Mouse (Mus musculus): ENCODE data around the gene Atg4a. TPM values are rescaled to one million over a fixed set of nuclear protein-coding genes. Genes with fewer than 3 reads are reported as not detected.

Gene Atg4a
- polyA plus RNA-seq, 1 experiment from 2014 or later, result 26.9 TPM

GRCm38 (mm10) chrX:140979546-140979945, 22.8 kb downstream of the Atg4a start:
- Histone ChIP-seq H3K27ac (ENCODE audit: low read length) (no peak overlapping the region), H3K4me3 (ENCODE audit: low read depth, low read length) (no peak overlapping the region), H3K36me3 (ENCODE audit: control insufficient read depth, insufficient read depth) (no peaks in the 10 kb centered on the region), H3K9me3 (replicated peaks; ENCODE audit: control insufficient read depth, low read length) (no peaks in the 10 kb centered on the region), H3K4me1 (ENCODE audit: control insufficient read depth, low read depth, low read length) (no peaks in the 10 kb centered on the region; the same call in 1 of the 2 replicates), H3K9ac (ENCODE audit: low read depth, low read length) (no peak overlapping the region), H3K4me2 (ENCODE audit: low read depth, low read length) (no peak overlapping the region), H3K27me3 (ENCODE audit: control insufficient read depth, insufficient read depth, low read depth, low read length) (peaks cover 6% of the 10 kb centered on the region; the same call in 1 of the 2 replicates)
- no peak; the same call in 1 of the 2 replicates for ATAC-seq (ENCODE audit: low read depth)
- WGBS (ENCODE audit: insufficient replicate concordance), result 52% methylated on average over 2 of the region's 2 CpGs

DNA sequence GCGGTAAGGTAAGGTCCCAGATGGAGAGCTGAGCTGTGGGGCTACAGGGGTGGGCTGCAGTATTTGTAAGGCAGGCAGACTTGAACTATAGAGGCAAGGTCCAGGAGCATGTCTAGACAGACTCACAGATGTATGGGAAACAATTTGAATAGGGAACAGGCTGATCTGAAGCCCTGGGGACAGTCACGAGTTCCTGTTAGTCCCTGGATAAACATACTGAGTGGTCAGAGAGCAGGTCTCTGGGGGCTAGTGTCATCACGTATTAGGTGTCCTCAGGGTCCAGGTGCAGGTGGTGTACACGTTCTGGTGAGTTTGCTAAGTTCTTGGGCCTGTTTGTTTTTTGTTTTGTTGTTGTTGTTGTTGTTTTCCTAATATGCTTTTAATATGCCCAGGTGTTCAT, 23.5 kb downstream of the Atg4a start:
- 54% methylated on average over 4 of the region's 4 CpGs for WGBS (ENCODE audit: insufficient replicate concordance)

DNA sequence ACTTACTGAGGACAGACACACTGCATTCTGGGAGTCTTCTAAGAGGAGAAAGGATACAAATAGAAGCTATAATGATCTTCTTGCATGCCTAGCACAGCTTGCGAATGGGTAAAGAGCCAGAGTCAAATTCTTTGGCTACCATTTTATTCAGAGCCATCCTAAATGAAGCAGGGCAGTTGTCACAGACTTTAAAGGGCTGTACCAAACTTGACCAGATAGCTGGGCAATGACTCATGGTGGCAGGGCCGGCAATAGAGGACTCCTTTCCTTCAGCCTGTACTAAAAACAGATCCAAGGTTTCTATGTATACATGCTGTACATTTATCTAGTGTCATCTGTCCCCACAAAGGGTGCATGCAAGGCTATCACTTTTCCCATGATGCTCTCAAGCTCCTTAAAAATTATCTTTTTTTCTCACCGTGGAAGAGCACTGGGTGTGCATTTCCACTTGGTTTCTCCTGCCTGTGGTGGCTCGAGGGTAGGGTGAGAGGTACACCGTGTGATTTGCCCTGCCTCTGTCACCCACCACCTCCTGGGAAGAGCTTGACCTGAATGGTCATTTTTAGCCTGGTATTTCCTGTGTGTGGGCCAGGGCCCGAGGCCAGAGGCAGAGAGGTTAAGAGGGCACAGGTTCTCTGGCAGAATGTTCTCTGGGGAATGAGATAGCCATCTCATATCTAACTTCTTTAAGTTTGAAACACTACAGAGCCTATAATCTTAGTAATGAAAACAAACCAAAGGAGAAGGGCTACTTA, 26.7 kb downstream of the Atg4a start:
- peaks cover 6% of the 10 kb centered on the region; the same call in 1 of the 2 replicates for H3K27me3 ChIP-seq (ENCODE audit: control insufficient read depth, insufficient read depth, low read depth, low read length)
- no peak overlapping the region for H3K4me2 ChIP-seq (ENCODE audit: low read depth, low read length)
- no peaks in the 10 kb centered on the region; the same call in 1 of the 2 replicates for H3K4me1 ChIP-seq (ENCODE audit: control insufficient read depth, low read depth, low read length)
- no peaks in the 10 kb centered on the region for H3K9me3 ChIP-seq (replicated peaks; ENCODE audit: control insufficient read depth, low read length)
- H3K27ac ChIP-seq (ENCODE audit: low read length), result no peak overlapping the region
- H3K36me3 ChIP-seq (ENCODE audit: control insufficient read depth, insufficient read depth), result no peaks in the 10 kb centered on the region
- H3K4me3 ChIP-seq (ENCODE audit: low read depth, low read length), result no peak overlapping the region
- ATAC-seq (ENCODE audit: low read depth), result no peak
- H3K9ac ChIP-seq (ENCODE audit: low read depth, low read length), result no peak overlapping the region
- 32% methylated on average over 6 of the region's 6 CpGs for WGBS (ENCODE audit: insufficient replicate concordance)

More for the DNA sequence above, 23.5 kb downstream of the Atg4a start:
- peaks cover 6% of the 10 kb centered on the region; the same call in 1 of the 2 replicates for H3K27me3 ChIP-seq (ENCODE audit: control insufficient read depth, insufficient read depth, low read depth, low read length)
- no peaks in the 10 kb centered on the region for H3K9me3 ChIP-seq (replicated peaks; ENCODE audit: control insufficient read depth, low read length)
- ATAC-seq (ENCODE audit: low read depth), result 0 out of 2 replicates have a peak, but pooled peaks have one; percentile 13
- H3K4me2 ChIP-seq (ENCODE audit: low read depth, low read length), result no peak overlapping the region
- H3K4me1 ChIP-seq (ENCODE audit: control insufficient read depth, low read depth, low read length), result no peaks in the 10 kb centered on the region; the same call in 1 of the 2 replicates
- H3K27ac ChIP-seq (ENCODE audit: low read length), result no peak overlapping the region
- H3K36me3 ChIP-seq (ENCODE audit: control insufficient read depth, insufficient read depth), result no peaks in the 10 kb centered on the region
- H3K9ac ChIP-seq (ENCODE audit: low read depth, low read length), result no peak overlapping the region
- H3K4me3 ChIP-seq (ENCODE audit: low read depth, low read length), result no peak overlapping the region

DNA sequence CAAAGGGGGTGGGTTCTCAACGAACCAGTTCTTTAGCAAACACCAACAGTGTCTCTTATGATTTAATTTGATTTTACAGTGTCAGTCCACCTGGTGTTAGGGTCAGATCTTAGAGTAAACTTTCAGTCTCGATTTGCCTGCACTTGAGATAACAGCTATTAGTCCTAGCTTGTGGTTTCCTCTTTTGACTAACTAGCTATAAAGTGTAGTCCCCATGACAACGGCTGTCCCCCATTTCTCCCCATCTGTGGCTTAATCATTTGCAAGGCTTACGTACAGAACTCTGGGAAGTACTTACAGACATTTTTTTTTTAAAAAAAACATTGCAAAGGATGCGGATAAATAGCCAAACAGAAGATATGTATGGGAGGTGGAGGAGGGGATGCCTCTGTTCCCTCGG, 28.1 kb downstream of the Atg4a start:
- no peak for ATAC-seq (ENCODE audit: low read depth)
- H3K9me3 ChIP-seq (replicated peaks; ENCODE audit: control insufficient read depth, low read length), result no peaks in the 10 kb centered on the region
- no peak overlapping the region for H3K9ac ChIP-seq (ENCODE audit: low read depth, low read length)
- no peaks in the 10 kb centered on the region for H3K36me3 ChIP-seq (ENCODE audit: control insufficient read depth, insufficient read depth)
- WGBS (ENCODE audit: insufficient replicate concordance), result 28% methylated on average over 6 of the region's 6 CpGs
- no peak overlapping the region for H3K4me2 ChIP-seq (ENCODE audit: low read depth, low read length)
- no peaks in the 10 kb centered on the region; the same call in 1 of the 2 replicates for H3K4me1 ChIP-seq (ENCODE audit: control insufficient read depth, low read depth, low read length)
- H3K4me3 ChIP-seq (ENCODE audit: low read depth, low read length), result no peak overlapping the region
- peaks cover 6% of the 10 kb centered on the region; the same call in 1 of the 2 replicates for H3K27me3 ChIP-seq (ENCODE audit: control insufficient read depth, insufficient read depth, low read depth, low read length)
- H3K27ac ChIP-seq (ENCODE audit: low read length), result no peak overlapping the region

GRCm38 (mm10) chrX:140985256-140985655, 28.5 kb downstream of the Atg4a start:
- ATAC-seq (ENCODE audit: low read depth), result no peak
- H3K4me3 ChIP-seq (ENCODE audit: low read depth, low read length), result no peak overlapping the region
- WGBS (ENCODE audit: insufficient replicate concordance), result 75% methylated on average over 2 of the region's 2 CpGs
- no peak overlapping the region for H3K4me2 ChIP-seq (ENCODE audit: low read depth, low read length)
- no peaks in the 10 kb centered on the region for H3K36me3 ChIP-seq (ENCODE audit: control insufficient read depth, insufficient read depth)
- H3K27ac ChIP-seq (ENCODE audit: low read length), result no peak overlapping the region
- no peak overlapping the region for H3K9ac ChIP-seq (ENCODE audit: low read depth, low read length)
- peaks cover 6% of the 10 kb centered on the region; the same call in 1 of the 2 replicates for H3K27me3 ChIP-seq (ENCODE audit: control insufficient read depth, insufficient read depth, low read depth, low read length)
- no peaks in the 10 kb centered on the region for H3K9me3 ChIP-seq (replicated peaks; ENCODE audit: control insufficient read depth, low read length)
- H3K4me1 ChIP-seq (ENCODE audit: control insufficient read depth, low read depth, low read length), result no peaks in the 10 kb centered on the region; the same call in 1 of the 2 replicates

DNA sequence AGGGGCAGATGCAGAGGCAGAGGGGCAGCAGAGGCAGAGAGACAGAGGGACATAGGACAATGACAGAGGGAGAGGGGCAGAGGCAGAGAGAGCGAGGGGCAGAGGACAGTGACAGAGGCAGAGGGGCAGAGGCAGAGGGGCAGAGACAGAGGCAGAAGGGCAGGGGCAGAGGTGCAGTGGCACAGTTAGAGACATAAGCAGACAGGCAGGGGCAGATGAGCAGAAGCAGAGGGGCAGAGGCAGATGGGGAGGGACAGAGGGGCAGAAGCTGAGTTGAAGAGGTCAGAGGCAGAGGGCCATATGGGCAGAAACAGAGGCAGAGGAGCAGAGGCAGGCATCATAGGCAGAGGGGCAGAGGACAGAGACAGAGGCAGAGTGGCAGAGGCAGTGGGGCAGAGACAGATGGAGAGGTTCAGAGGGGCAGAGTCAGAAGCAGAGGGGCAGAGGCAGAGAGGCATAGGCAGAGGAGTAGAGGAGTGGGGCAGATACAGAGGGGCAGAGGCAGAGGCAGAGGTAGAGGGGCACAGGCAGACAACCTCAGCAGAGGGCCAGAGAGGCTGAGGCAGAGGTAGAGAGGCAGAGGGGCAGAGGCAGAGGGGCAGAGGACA, 40.3 kb downstream of the Atg4a start:
- H3K27ac ChIP-seq (ENCODE audit: low read length), result no peak overlapping the region
- H3K27me3 ChIP-seq (ENCODE audit: control insufficient read depth, insufficient read depth, low read depth, low read length), result no peaks in the 10 kb centered on the region; the same call in 1 of the 2 replicates
- H3K36me3 ChIP-seq (ENCODE audit: control insufficient read depth, insufficient read depth), result no peaks in the 10 kb centered on the region
- peak; percentile 48 for ATAC-seq (ENCODE audit: low read depth)
- H3K4me3 ChIP-seq (ENCODE audit: low read depth, low read length), result no peak overlapping the region
- H3K4me1 ChIP-seq (ENCODE audit: control insufficient read depth, low read depth, low read length), result no peaks in the 10 kb centered on the region
- no peak overlapping the region for H3K4me2 ChIP-seq (ENCODE audit: low read depth, low read length)
- no peak overlapping the region for H3K9ac ChIP-seq (ENCODE audit: low read depth, low read length)
- WGBS (ENCODE audit: insufficient replicate concordance), result 93% methylated on average over 1 of the region's 1 CpGs
- H3K9me3 ChIP-seq (replicated peaks; ENCODE audit: control insufficient read depth, low read length), result no peaks in the 10 kb centered on the region

- no peaks in the 10 kb centered on the region for H3K4me1 ChIP-seq (ENCODE audit: control insufficient read depth, low read depth, low read length)
- H3K4me2 ChIP-seq (ENCODE audit: low read depth, low read length), result no peak overlapping the region
- H3K27ac ChIP-seq (ENCODE audit: low read length), result no peak overlapping the region
- no peaks in the 10 kb centered on the region for H3K36me3 ChIP-seq (ENCODE audit: control insufficient read depth, insufficient read depth)
- H3K4me3 ChIP-seq (ENCODE audit: low read depth, low read length), result no peak overlapping the region
- WGBS (ENCODE audit: insufficient replicate concordance), result 50% methylated on average over 1 of the region's 1 CpGs
- ATAC-seq (ENCODE audit: low read depth), result 0 out of 2 replicates have a peak, but pooled peaks have one; percentile 2
- no peaks in the 10 kb centered on the region; the same call in 1 of the 2 replicates for H3K27me3 ChIP-seq (ENCODE audit: control insufficient read depth, insufficient read depth, low read depth, low read length)
- H3K9me3 ChIP-seq (replicated peaks; ENCODE audit: control insufficient read depth, low read length), result no peaks in the 10 kb centered on the region
- H3K9ac ChIP-seq (ENCODE audit: low read depth, low read length), result no peak overlapping the region
These were observed 41.3 kb downstream of the Atg4a start for GRCm38 (mm10) chrX:140997912-140998545.

- Histone ChIP-seq H3K27ac (ENCODE audit: low read length) (no peak overlapping the region), H3K4me1 (ENCODE audit: control insufficient read depth, low read depth, low read length) (no peaks in the 10 kb centered on the region), H3K4me2 (ENCODE audit: low read depth, low read length) (no peak overlapping the region), H3K27me3 (ENCODE audit: control insufficient read depth, insufficient read depth, low read depth, low read length) (no peaks in the 10 kb centered on the region; the same call in 1 of the 2 replicates), H3K4me3 (ENCODE audit: low read depth, low read length) (no peak overlapping the region), H3K9ac (ENCODE audit: low read depth, low read length) (no peak overlapping the region), H3K9me3 (replicated peaks; ENCODE audit: control insufficient read depth, low read length) (no peaks in the 10 kb centered on the region), H3K36me3 (ENCODE audit: control insufficient read depth, insufficient read depth) (no peaks in the 10 kb centered on the region)
- 0 out of 2 replicates have a peak, but pooled peaks have one; percentile 11 for ATAC-seq (ENCODE audit: low read depth)
These were observed 42.2 kb downstream of the Atg4a start for GRCm38 (mm10) chrX:140998885-140999284.
